Mouse (Mus musculus): ENCODE data around the gene Dnaja3. TPM values are rescaled to one million over a fixed set of nuclear protein-coding genes. Genes with fewer than 3 reads are reported as not detected.
"Not testable (repeated sequence)": the region's sequence is repeated elsewhere in the genome, so short reads cannot be mapped to it uniquely, and the experiment has no call there.

Gene Dnaja3
- polyA plus RNA-seq, 1 experiment from 2014 or later: 95.3 TPM

DNA sequence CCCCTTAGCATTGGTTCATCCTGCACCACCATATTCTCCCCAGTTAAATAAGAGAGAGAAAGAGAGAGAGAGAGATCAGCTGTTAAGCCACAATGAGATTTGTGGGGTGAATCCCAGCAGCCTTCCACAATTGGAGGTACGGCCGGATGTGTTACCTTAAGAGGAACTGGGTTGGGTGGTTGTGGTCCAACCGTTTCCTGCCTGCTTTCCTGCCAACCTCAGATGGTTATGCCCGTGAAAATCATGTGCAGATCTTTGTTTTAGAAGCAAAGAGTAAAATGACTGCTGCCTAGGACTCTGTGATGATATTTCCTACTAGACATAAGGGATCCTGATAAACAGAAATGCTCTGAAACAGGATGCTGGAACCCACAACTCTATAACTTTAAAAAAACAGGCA lies 34.3 kb downstream of the Dnaja3 start:
- Histone ChIP-seq H3K4me2 (replicated peaks; ENCODE audit: low read depth, low read length) (no peak overlapping the region), H3K9ac (replicated peaks; ENCODE audit: low read length) (no peak overlapping the region), H3K4me3 (ENCODE audit: low read length) (no peak overlapping the region), H3K36me3 (ENCODE audit: insufficient read depth, low read length) (peaks cover 25% of the 10 kb centered on the region), H3K27me3 (ENCODE audit: insufficient read depth, low read length) (no peaks in the 10 kb centered on the region), H3K27ac (ENCODE audit: low read length) (no peak overlapping the region), H3K4me1 (ENCODE audit: insufficient read depth, low read length) (peaks cover 12% of the 10 kb centered on the region), H3K9me3 (ENCODE audit: low read length) (no peaks in the 10 kb centered on the region)
- WGBS: 79% methylated on average over 4 of the region's 4 CpGs
- ATAC-seq (ENCODE audit: low FRiP score, low TSS enrichment): no peak

DNA sequence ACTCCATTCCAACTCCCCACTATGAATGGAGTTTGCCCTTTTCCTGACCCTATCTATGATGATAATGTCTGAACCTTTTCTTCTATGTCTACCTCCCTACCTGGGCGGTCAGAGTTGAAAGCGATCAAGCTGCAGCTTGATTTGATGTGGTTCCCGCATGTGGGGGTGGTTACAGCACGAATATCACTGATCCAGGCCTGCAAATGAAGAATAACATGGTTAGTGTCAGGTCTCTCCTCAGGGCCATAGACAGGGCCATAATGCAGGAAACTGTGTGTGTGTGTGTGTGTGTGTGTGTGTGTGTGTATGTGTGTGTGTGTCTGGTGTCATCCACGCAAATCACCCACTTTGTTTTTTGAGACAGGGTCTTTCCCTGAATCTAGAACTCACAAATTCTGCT lies 37.0 kb downstream of the Dnaja3 start:
- Histone ChIP-seq H3K4me2 (replicated peaks; ENCODE audit: low read depth, low read length) (no peak overlapping the region), H3K27ac (ENCODE audit: low read length) (no peak overlapping the region), H3K27me3 (ENCODE audit: insufficient read depth, low read length) (no peaks in the 10 kb centered on the region), H3K4me1 (ENCODE audit: insufficient read depth, low read length) (peaks cover 15% of the 10 kb centered on the region), H3K36me3 (ENCODE audit: insufficient read depth, low read length) (peaks cover 25% of the 10 kb centered on the region), H3K9ac (replicated peaks; ENCODE audit: low read length) (no peak overlapping the region), H3K4me3 (ENCODE audit: low read length) (no peak overlapping the region), H3K9me3 (ENCODE audit: low read length) (no peaks in the 10 kb centered on the region)
- WGBS: 93% methylated on average over 5 of the region's 5 CpGs
- ATAC-seq (ENCODE audit: low FRiP score, low TSS enrichment): no peak

- H3K27ac ChIP-seq (ENCODE audit: low read length): no peak overlapping the region
- H3K4me2 ChIP-seq (replicated peaks; ENCODE audit: low read depth, low read length): 0 out of 2 replicates have a peak overlapping the region, but pooled peaks have one; percentile 93
- WGBS: 86% methylated on average over 5 of the region's 5 CpGs
- no peaks in the 10 kb centered on the region for H3K27me3 ChIP-seq (ENCODE audit: insufficient read depth, low read length)
- peaks cover 15% of the 10 kb centered on the region for H3K4me1 ChIP-seq (ENCODE audit: insufficient read depth, low read length)
- 0 out of 2 replicates have a peak overlapping the region, but pooled peaks have one; percentile 1 for H3K9ac ChIP-seq (replicated peaks; ENCODE audit: low read length)
- no peak for ATAC-seq (ENCODE audit: low FRiP score, low TSS enrichment)
- H3K36me3 ChIP-seq (ENCODE audit: insufficient read depth, low read length): peaks cover 25% of the 10 kb centered on the region
- no peak overlapping the region for H3K4me3 ChIP-seq (ENCODE audit: low read length)
- H3K9me3 ChIP-seq (ENCODE audit: low read length): no peaks in the 10 kb centered on the region
Observed at GRCm38 (mm10) chr16:4678080-4678479, 38.3 kb downstream of the Dnaja3 start.

GRCm38 (mm10) chr16:4679121-4680018 lies 39.6 kb downstream of the Dnaja3 start, which contains the start of gene Coro7:
TSS of gene Coro7 (minus strand) at chr16:4679777.
- Histone ChIP-seq H3K27ac (ENCODE audit: low read length) (peak within 1 kb of the TSS; percentile 52), H3K4me2 (replicated peaks; ENCODE audit: low read depth, low read length) (peak within 1 kb of the TSS; percentile 93), H3K4me1 (ENCODE audit: insufficient read depth, low read length) (peaks cover 15% of the 10 kb centered on the region), H3K36me3 (ENCODE audit: insufficient read depth, low read length) (peaks cover 21% of the 10 kb centered on the region; the same call in 1 of the 2 replicates), H3K9ac (replicated peaks; ENCODE audit: low read length) (peak within 1 kb of the TSS; percentile 82), H3K27me3 (ENCODE audit: insufficient read depth, low read length) (no peaks in the 10 kb centered on the region), H3K4me3 (ENCODE audit: low read length) (peak within 1 kb of the TSS; percentile 86), H3K9me3 (ENCODE audit: low read length) (no peaks in the 10 kb centered on the region)
- peak; percentile 89 for ATAC-seq (ENCODE audit: low FRiP score, low TSS enrichment)
- WGBS: under 1% methylated on average over 47 of the region's 47 CpGs

- not testable (repeated sequence) for H3K27ac ChIP-seq (ENCODE audit: low read length); H3K4me2 ChIP-seq (replicated peaks; ENCODE audit: low read depth, low read length); H3K36me3 ChIP-seq (ENCODE audit: insufficient read depth, low read length); H3K27me3 ChIP-seq (ENCODE audit: insufficient read depth, low read length); H3K9ac ChIP-seq (replicated peaks; ENCODE audit: low read length); H3K9me3 ChIP-seq (ENCODE audit: low read length); ATAC-seq (ENCODE audit: low FRiP score, low TSS enrichment); H3K4me3 ChIP-seq (ENCODE audit: low read length)
- 78% methylated on average over 3 of the region's 3 CpGs for WGBS
- peaks cover 24% of the 10 kb centered on the region for H3K4me1 ChIP-seq (ENCODE audit: insufficient read depth, low read length)
Observed at GRCm38 (mm10) chr16:4680922-4681455, 41.2 kb downstream of the Dnaja3 start.

GRCm38 (mm10) chr16:4682628-4683179 lies 42.9 kb downstream of the Dnaja3 start:
- Histone ChIP-seq H3K9ac (replicated peaks; ENCODE audit: low read length) (peak overlapping the region; percentile 93), H3K4me3 (ENCODE audit: low read length) (no peak overlapping the region), H3K4me1 (ENCODE audit: insufficient read depth, low read length) (peaks cover 24% of the 10 kb centered on the region), H3K27me3 (ENCODE audit: insufficient read depth, low read length) (no peaks in the 10 kb centered on the region), H3K27ac (ENCODE audit: low read length) (peak overlapping the region; percentile 89), H3K4me2 (replicated peaks; ENCODE audit: low read depth, low read length) (peak overlapping the region; percentile 72), H3K9me3 (ENCODE audit: low read length) (no peaks in the 10 kb centered on the region), H3K36me3 (ENCODE audit: insufficient read depth, low read length) (peaks cover 6% of the 10 kb centered on the region)
- 78% methylated on average over 4 of the region's 4 CpGs for WGBS
- no peak for ATAC-seq (ENCODE audit: low FRiP score, low TSS enrichment)

- Histone ChIP-seq H3K4me1 (ENCODE audit: insufficient read depth, low read length) (peaks cover 20% of the 10 kb centered on the region), H3K4me2 (replicated peaks; ENCODE audit: low read depth, low read length) (peak overlapping the region; percentile 72), H3K9me3 (ENCODE audit: low read length) (no peaks in the 10 kb centered on the region), H3K27ac (ENCODE audit: low read length) (peak overlapping the region; percentile 89), H3K4me3 (ENCODE audit: low read length) (peak overlapping the region; percentile 93), H3K9ac (replicated peaks; ENCODE audit: low read length) (peak overlapping the region; percentile 93), H3K27me3 (ENCODE audit: insufficient read depth, low read length) (no peaks in the 10 kb centered on the region), H3K36me3 (ENCODE audit: insufficient read depth, low read length) (peaks cover 10% of the 10 kb centered on the region)
- WGBS: 32% methylated on average over 9 of the region's 9 CpGs
- ATAC-seq (ENCODE audit: low FRiP score, low TSS enrichment): no peak
Observed at GRCm38 (mm10) chr16:4683193-4683580, 43.4 kb downstream of the Dnaja3 start.

- Histone ChIP-seq H3K27me3 (ENCODE audit: insufficient read depth, low read length) (no peaks in the 10 kb centered on the region), H3K4me1 (ENCODE audit: insufficient read depth, low read length) (peaks cover 14% of the 10 kb centered on the region), H3K27ac (ENCODE audit: low read length) (peak overlapping the region; percentile 89), H3K4me3 (ENCODE audit: low read length) (peak overlapping the region; percentile 93), H3K4me2 (replicated peaks; ENCODE audit: low read depth, low read length) (peak overlapping the region; percentile 95), H3K9ac (replicated peaks; ENCODE audit: low read length) (peak overlapping the region; percentile 93), H3K36me3 (ENCODE audit: insufficient read depth, low read length) (peaks cover 14% of the 10 kb centered on the region), H3K9me3 (ENCODE audit: low read length) (no peaks in the 10 kb centered on the region)
- under 1% methylated on average over 54 of the region's 54 CpGs for WGBS
- ATAC-seq (ENCODE audit: low FRiP score, low TSS enrichment): peak; percentile 84
Observed at GRCm38 (mm10) chr16:4683581-4684456, 44.0 kb downstream of the Dnaja3 start.

DNA sequence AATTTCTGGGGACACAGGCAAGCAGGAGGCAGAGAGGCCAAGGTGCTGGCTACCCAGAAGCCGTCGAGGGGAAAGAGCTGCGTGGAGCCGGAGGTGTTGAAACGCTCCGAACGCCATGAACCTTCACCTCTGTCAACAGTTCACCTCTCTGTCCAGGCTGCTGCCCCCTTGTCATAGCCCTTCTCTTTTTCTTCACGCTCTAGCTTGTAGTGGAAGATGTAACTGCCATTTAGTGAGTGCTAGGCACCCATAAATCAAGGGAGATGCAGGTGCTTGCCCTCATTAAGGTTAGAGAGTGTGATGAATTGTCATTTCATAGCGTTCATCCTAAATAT lies 44.6 kb downstream of the Dnaja3 start:
- under 1% methylated on average over 9 of the region's 9 CpGs for WGBS
- Histone ChIP-seq H3K4me3 (ENCODE audit: low read length) (peak overlapping the region; percentile 93), H3K9ac (replicated peaks; ENCODE audit: low read length) (peak overlapping the region; percentile 93), H3K27me3 (ENCODE audit: insufficient read depth, low read length) (no peaks in the 10 kb centered on the region), H3K27ac (ENCODE audit: low read length) (no peak overlapping the region), H3K4me1 (ENCODE audit: insufficient read depth, low read length) (peaks cover 12% of the 10 kb centered on the region), H3K4me2 (replicated peaks; ENCODE audit: low read depth, low read length) (peak overlapping the region; percentile 95), H3K9me3 (ENCODE audit: low read length) (no peaks in the 10 kb centered on the region), H3K36me3 (ENCODE audit: insufficient read depth, low read length) (peaks cover 20% of the 10 kb centered on the region)
- ATAC-seq (ENCODE audit: low FRiP score, low TSS enrichment): no peak
